ENCODE assay signal across 20 mouse cellular contexts in the genomic region with DNA sequence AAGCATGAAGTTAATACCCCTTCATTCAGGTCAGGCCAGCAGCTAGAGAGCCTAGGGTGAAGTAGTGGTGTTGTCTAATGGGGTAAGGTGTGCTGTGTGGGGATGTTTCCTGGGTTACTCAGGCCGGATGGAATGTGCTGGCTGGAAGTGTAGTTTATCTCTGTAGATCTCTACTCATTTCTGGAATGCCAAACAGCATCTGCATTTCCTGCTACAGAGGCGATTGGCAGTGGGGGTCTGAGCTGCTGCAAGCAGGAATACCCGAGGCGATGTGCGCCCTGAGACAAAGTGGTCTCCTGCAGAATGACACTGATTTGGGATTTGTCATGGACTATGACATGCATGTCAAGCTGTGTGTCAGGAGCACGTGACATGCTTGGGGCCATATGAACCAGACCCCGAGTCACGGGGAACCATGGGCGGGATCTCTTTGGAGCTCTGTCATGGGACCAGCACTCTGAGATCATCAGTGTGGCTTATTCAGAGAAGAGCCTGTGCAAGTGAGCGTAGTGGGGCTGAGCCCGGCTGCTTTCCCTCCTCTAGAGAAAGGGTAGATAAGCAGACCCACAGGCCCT. TPM values are rescaled to one million over a fixed set of nuclear protein-coding genes. Genes with fewer than 3 reads are reported as not detected.
DNase-seq lines count a peak whose midpoint lies in the region; ATAC-seq lines count a peak whose summit lies in the region.
"Had no signal": no experiment of that assay in that cellular context is flagged by ENCODE, and none has a peak within 500 bp of the region (broad histone marks: within the 10 kb centered on the region; RNA-seq: fewer than 3 reads in every experiment).

No protein-coding gene starts in this region.

- H3K9ac ChIP-seq in intestine, embryonic 14.5 days (ENCODE audit: low read length) = no peak overlapping the region
- H3K9ac ChIP-seq in intestine, embryonic 16.5 days (ENCODE audit: low read depth, low read length) = no peak overlapping the region
- 0 out of 2 replicates have a peak overlapping the region, but pooled peaks have one; percentile 2 for H3K9ac ChIP-seq in embryonic facial prominence, embryonic 14.5 days (ENCODE audit: low read depth, low read length)
- H3K9ac ChIP-seq: forebrain, postnatal 0 days; hindbrain, embryonic 13.5 days; intestine, embryonic 15.5 days; limb, embryonic 12.5 days; liver, embryonic 14.5 days; lung, embryonic 15.5 days; neural tube, embryonic 15.5 days had no signal

- H3K9me3 ChIP-seq in intestine, embryonic 14.5 days (ENCODE audit: control insufficient read depth, low read length) = no peaks in the 10 kb centered on the region
- H3K9me3 ChIP-seq in intestine, embryonic 16.5 days (ENCODE audit: control insufficient read depth, low read length) = no peaks in the 10 kb centered on the region
- H3K9me3 ChIP-seq in embryonic facial prominence, embryonic 14.5 days (ENCODE audit: control insufficient read depth, low read length) = no peaks in the 10 kb centered on the region
- H3K9me3 ChIP-seq: forebrain, embryonic 10.5 days; hindbrain, embryonic 13.5 days; intestine, embryonic 15.5 days; limb, embryonic 12.5 days; lung, embryonic 15.5 days; neural tube, embryonic 15.5 days had no signal

- H3K27me3 ChIP-seq in intestine, embryonic 14.5 days (replicated peaks; ENCODE audit: control insufficient read depth, insufficient read depth, low read length) = no peaks in the 10 kb centered on the region
- H3K27me3 ChIP-seq in intestine, embryonic 16.5 days (replicated peaks; ENCODE audit: control insufficient read depth, insufficient read depth, low read length) = no peaks in the 10 kb centered on the region
- no peaks in the 10 kb centered on the region for H3K27me3 ChIP-seq in embryonic facial prominence, embryonic 14.5 days (replicated peaks; ENCODE audit: control insufficient read depth, insufficient read depth, low read length)
- H3K27me3 ChIP-seq: intestine, embryonic 15.5 days; limb, embryonic 12.5 days; lung, embryonic 15.5 days; neural tube, embryonic 15.5 days had no signal

- no peaks in the 10 kb centered on the region for H3K4me1 ChIP-seq in intestine, embryonic 14.5 days (replicated peaks; ENCODE audit: control insufficient read depth, insufficient read depth, low read length)
- no peaks in the 10 kb centered on the region for H3K4me1 ChIP-seq in intestine, embryonic 16.5 days (ENCODE audit: control insufficient read depth, insufficient read depth, low read length)
- peaks cover 8% of the 10 kb centered on the region; the same call in 1 of the 2 replicates for H3K4me1 ChIP-seq in embryonic facial prominence, embryonic 14.5 days (ENCODE audit: control insufficient read depth, insufficient read depth, low read length)
- H3K4me1 ChIP-seq: hindbrain, embryonic 13.5 days; intestine, embryonic 15.5 days; neural tube, embryonic 15.5 days had no signal

- H3K36me3 ChIP-seq in intestine, embryonic 14.5 days (ENCODE audit: control insufficient read depth, insufficient read depth, low read length) = no peaks in the 10 kb centered on the region
- peaks cover 7% of the 10 kb centered on the region; the same call in 1 of the 2 replicates for H3K36me3 ChIP-seq in intestine, embryonic 16.5 days (ENCODE audit: control insufficient read depth, insufficient read depth, low read length)
- H3K36me3 ChIP-seq in embryonic facial prominence, embryonic 14.5 days (ENCODE audit: control insufficient read depth, insufficient read depth, low read length) = no peaks in the 10 kb centered on the region; the same call in 1 of the 2 replicates
- H3K36me3 ChIP-seq: intestine, embryonic 15.5 days had no signal

- no peak for DNase-seq in intestine, embryonic 14.5 days (ENCODE audit: low spot score)
- peak; percentile 47 for DNase-seq in retina, postnatal 1 day
- no peak for DNase-seq in retina, embryonic 14.5 days (ENCODE audit: low spot score)
- DNase-seq in NIH3T3 (ENCODE audit: low read depth) = peak; percentile 44
- DNase-seq in embryonic facial prominence, embryonic 14.5 days (ENCODE audit: low spot score) = no peak
- no peak for DNase-seq in left cerebral cortex, postnatal 10 days (ENCODE audit: extremely low spot score in 1 of 2, low spot score in 2 of 2)
- DNase-seq: cerebellum, adult 8-10 months; forebrain, postnatal 0 days; heart, postnatal 10 days; layer of hippocampus, adult 9-11 months; midbrain, embryonic 14.5 days; right cerebral cortex, postnatal 25 days had no signal

- H3K4me2 ChIP-seq in intestine, embryonic 14.5 days (ENCODE audit: low read length) = no peak overlapping the region
- no peak overlapping the region for H3K4me2 ChIP-seq in intestine, embryonic 16.5 days (ENCODE audit: low read depth, low read length)
- no peak overlapping the region for H3K4me2 ChIP-seq in embryonic facial prominence, embryonic 14.5 days (ENCODE audit: low read depth, low read length)
- H3K4me2 ChIP-seq: hindbrain, embryonic 13.5 days; intestine, embryonic 15.5 days; limb, embryonic 12.5 days; lung, embryonic 15.5 days; neural tube, embryonic 15.5 days had no signal

- H3K27ac ChIP-seq in intestine, embryonic 14.5 days (ENCODE audit: low read depth) = no peak overlapping the region
- no peak overlapping the region for H3K27ac ChIP-seq in intestine, embryonic 16.5 days (ENCODE audit: low read length)
- H3K27ac ChIP-seq in embryonic facial prominence, embryonic 14.5 days (replicated peaks; ENCODE audit: low read depth, low read length) = no peak overlapping the region
- H3K27ac ChIP-seq: forebrain, embryonic 10.5 days; hindbrain, embryonic 13.5 days; intestine, embryonic 15.5 days; limb, embryonic 12.5 days; liver, embryonic 14.5 days; lung, embryonic 15.5 days; neural tube, embryonic 15.5 days had no signal

- intact Hi-C loops in left cerebral cortex, postnatal 10 days (cut with DNase I) = no loop called here

- ATAC-seq in intestine, embryonic 14.5 days (replicated peaks; ENCODE audit: low FRiP score, low TSS enrichment, low read depth) = 0 out of 2 replicates have a peak, but pooled peaks have one; percentile 45
- no peak for ATAC-seq in intestine, embryonic 16.5 days
- ATAC-seq in embryonic facial prominence, embryonic 14.5 days (ENCODE audit: low read depth) = peak; percentile 48; the same call in 1 of the 2 replicates
- ATAC-seq: forebrain, postnatal 0 days; intestine, embryonic 15.5 days had no signal

- 53% methylated on average over 11 of the region's 11 CpGs for WGBS in intestine, embryonic 14.5 days
- 63% methylated on average over 11 of the region's 11 CpGs for WGBS in intestine, embryonic 16.5 days
- WGBS in embryonic facial prominence, embryonic 14.5 days = 60% methylated on average over 11 of the region's 11 CpGs

- H3K4me3 ChIP-seq in intestine, embryonic 14.5 days (ENCODE audit: low read depth, low read length) = no peak overlapping the region
- H3K4me3 ChIP-seq in intestine, embryonic 16.5 days (ENCODE audit: low read length) = no peak overlapping the region
- no peak overlapping the region for H3K4me3 ChIP-seq in embryonic facial prominence, embryonic 14.5 days (ENCODE audit: low read depth, low read length)
- H3K4me3 ChIP-seq: forebrain, embryonic 10.5 days; hindbrain, embryonic 13.5 days; intestine, embryonic 15.5 days; limb, embryonic 12.5 days; lung, embryonic 15.5 days; neural tube, embryonic 15.5 days had no signal

RNA-seq across cellular contexts. Expression of gene Gnb1l, which starts 27.0 kb away (rescaled TPM):
- polyA plus RNA-seq in intestine, embryonic 14.5 days (2014; fragmentation: Nextera tagmentation; extraction: Ambion mirVana) = 16.9 and 18.6 TPM in 2 replicates
- polyA plus RNA-seq in intestine, embryonic 16.5 days (2015; fragmentation: Nextera tagmentation; extraction: Ambion mirVana) = 13.3 and 14.4 TPM in 2 replicates
- polyA plus RNA-seq in embryonic facial prominence, embryonic 14.5 days (2014; fragmentation: Nextera tagmentation; extraction: Ambion mirVana) = 16.5 and 17.8 TPM in 2 replicates
- 1 to 10 TPM; 7.6 to 8.4 TPM for total RNA-seq in left cerebral cortex, postnatal 10 days (2021)

RNA-seq across cellular contexts. Expression of gene Rtl10, which starts 27.2 kb away (rescaled TPM):
- 2.3 and 3.3 TPM in 2 replicates for polyA plus RNA-seq in intestine, embryonic 14.5 days (2014; fragmentation: Nextera tagmentation; extraction: Ambion mirVana)
- 2.0 and 2.4 TPM in 2 replicates for polyA plus RNA-seq in intestine, embryonic 16.5 days (2015; fragmentation: Nextera tagmentation; extraction: Ambion mirVana)
- 3.2 and 3.8 TPM in 2 replicates for polyA plus RNA-seq in embryonic facial prominence, embryonic 14.5 days (2014; fragmentation: Nextera tagmentation; extraction: Ambion mirVana)
- total RNA-seq in left cerebral cortex, postnatal 10 days (2021) = 1 to 10 TPM; 6.2 to 8.7 TPM

RNA-seq across cellular contexts. Expression of gene Comt, which starts 44.8 kb away (rescaled TPM):
- 95.4 and 95.6 TPM in 2 replicates for polyA plus RNA-seq in intestine, embryonic 14.5 days (2014; fragmentation: Nextera tagmentation; extraction: Ambion mirVana)
- 109 and 110 TPM in 2 replicates for polyA plus RNA-seq in intestine, embryonic 16.5 days (2015; fragmentation: Nextera tagmentation; extraction: Ambion mirVana)
- polyA plus RNA-seq in embryonic facial prominence, embryonic 14.5 days (2014; fragmentation: Nextera tagmentation; extraction: Ambion mirVana) = 85.4 and 86.4 TPM in 2 replicates
- 10 to 100 TPM; 65.2 to 66.3 TPM for total RNA-seq in left cerebral cortex, postnatal 10 days (2021)

RNA-seq across cellular contexts. Expression of gene Txnrd2, which starts 45.3 kb away (rescaled TPM):
- polyA plus RNA-seq in intestine, embryonic 14.5 days (2014; fragmentation: Nextera tagmentation; extraction: Ambion mirVana) = 17.0 and 17.4 TPM in 2 replicates
- polyA plus RNA-seq in intestine, embryonic 16.5 days (2015; fragmentation: Nextera tagmentation; extraction: Ambion mirVana) = 28.4 and 29.8 TPM in 2 replicates
- polyA plus RNA-seq in embryonic facial prominence, embryonic 14.5 days (2014; fragmentation: Nextera tagmentation; extraction: Ambion mirVana) = 14.7 TPM in 2 replicates
- total RNA-seq in left cerebral cortex, postnatal 10 days (2021) = 10 to 100 TPM; 24.1 to 27.4 TPM

Comparison
In these comparisons a context has a peak if more than half of its experiments do, and no peak if none do; other contexts are left out.
1. DNase-seq: peak in retina, postnatal 1 day (single experiment) and NIH3T3 (single experiment); none in intestine, embryonic 14.5 days (single experiment), retina, embryonic 14.5 days (single experiment), embryonic facial prominence, embryonic 14.5 days (single experiment) and left cerebral cortex, postnatal 10 days (0 of 2).